Mouse (Mus musculus): ENCODE data around the gene Schip1.

- TF ChIP-seq CTCF (IDR thresholded peaks at IDR 0.05; ENCODE audit: control insufficient read depth, insufficient read depth, low read length) (no peak), POLR2A (IDR thresholded peaks at IDR 0.05; ENCODE audit: borderline replicate concordance, control insufficient read depth, low read depth, low read length) (no peak)
Measured at GRCm38 (mm10) chr3:68138833-68139627, 74.4 kb downstream of the Schip1 start.

Measured in bone marrow, adult 2 months (tissue).